Mouse (Mus musculus): ENCODE results near the gene Gm4707. TPM values are rescaled to one million over a fixed set of nuclear protein-coding genes. Genes with fewer than 3 reads are reported as not detected.
"Not testable (repeated sequence)": the region's sequence is repeated elsewhere in the genome, so short reads cannot be mapped to it uniquely, and the experiment has no call there.

Gm4707 gene
- polyA plus RNA-seq, 1 experiment from 2014 or later, result 2.2 TPM

- no peaks in the 10 kb centered on the region for H3K27me3 ChIP-seq (replicated peaks)
- no peaks in the 10 kb centered on the region for H3K9me3 ChIP-seq (replicated peaks)
- no peak overlapping the region for H3K9ac ChIP-seq
- 57% methylated on average over 5 of the region's 5 CpGs for WGBS
- H3K4me3 ChIP-seq, result no peak overlapping the region
- H3K27ac ChIP-seq (ENCODE audit: poor library complexity, severe bottlenecking), result no peak overlapping the region
- no peak for ATAC-seq (ENCODE audit: insufficient number of reproducible peaks, low FRiP score)
- H3K4me2 ChIP-seq, result no peak overlapping the region
- H3K4me1 ChIP-seq (replicated peaks), result 0 out of 2 replicates have a peak, but pooled peaks cover 7% of the 10 kb centered on the region
- H3K36me3 ChIP-seq, result no peaks in the 10 kb centered on the region
Measured at GRCm38 (mm10) chr17:71479381-71479901, 19.7 kb upstream of the Gm4707 start.

- Histone ChIP-seq H3K36me3 (no peaks in the 10 kb centered on the region), H3K4me1 (replicated peaks) (peaks cover 14% of the 10 kb centered on the region), H3K27ac (ENCODE audit: poor library complexity, severe bottlenecking) (no peak overlapping the region), H3K9me3 (replicated peaks) (no peaks in the 10 kb centered on the region), H3K27me3 (replicated peaks) (no peaks in the 10 kb centered on the region), H3K9ac (no peak overlapping the region), H3K4me3 (no peak overlapping the region), H3K4me2 (no peak overlapping the region)
- no peak for ATAC-seq (ENCODE audit: insufficient number of reproducible peaks, low FRiP score)
- 92% methylated on average over 8 of the region's 8 CpGs for WGBS
Measured at GRCm38 (mm10) chr17:71477481-71477880, 17.8 kb upstream of the Gm4707 start.

GRCm38 (mm10) chr17:71476346-71477020, 16.8 kb upstream of the Gm4707 start:
- Histone ChIP-seq H3K9ac (peak overlapping the region; percentile 90; the same call in 1 of the 2 replicates), H3K4me2 (peak overlapping the region; percentile 84), H3K27ac (ENCODE audit: poor library complexity, severe bottlenecking) (no peak overlapping the region), H3K4me3 (peak overlapping the region; percentile 82; the same call in 1 of the 2 replicates), H3K27me3 (replicated peaks) (no peaks in the 10 kb centered on the region), H3K9me3 (replicated peaks) (no peaks in the 10 kb centered on the region), H3K4me1 (replicated peaks) (peaks cover 17% of the 10 kb centered on the region), H3K36me3 (no peaks in the 10 kb centered on the region)
- no peak for ATAC-seq (ENCODE audit: insufficient number of reproducible peaks, low FRiP score)
- WGBS, result 79% methylated on average over 7 of the region's 7 CpGs

GRCm38 (mm10) chr17:71475705-71476089, 16.0 kb upstream of the Gm4707 start:
- H3K36me3 ChIP-seq, result no peaks in the 10 kb centered on the region
- peak; percentile 80 for ATAC-seq (ENCODE audit: insufficient number of reproducible peaks, low FRiP score)
- peak overlapping the region; percentile 98 for H3K27ac ChIP-seq (ENCODE audit: poor library complexity, severe bottlenecking)
- peak overlapping the region; percentile 84 for H3K4me2 ChIP-seq
- H3K4me3 ChIP-seq, result peak overlapping the region; percentile 82
- peaks cover 17% of the 10 kb centered on the region for H3K4me1 ChIP-seq (replicated peaks)
- WGBS, result under 1% methylated on average over 31 of the region's 31 CpGs
- peak overlapping the region; percentile 90 for H3K9ac ChIP-seq
- no peaks in the 10 kb centered on the region for H3K9me3 ChIP-seq (replicated peaks)
- no peaks in the 10 kb centered on the region for H3K27me3 ChIP-seq (replicated peaks)

- WGBS, result under 1% methylated on average over 102 of the region's 109 CpGs
- Histone ChIP-seq H3K9ac (peak within 1 kb of the TSS; percentile 90), H3K4me3 (peak within 1 kb of the TSS; percentile 82), H3K27me3 (replicated peaks) (no peaks in the 10 kb centered on the region), H3K4me2 (peak within 1 kb of the TSS; percentile 84), H3K9me3 (replicated peaks) (no peaks in the 10 kb centered on the region), H3K27ac (ENCODE audit: poor library complexity, severe bottlenecking) (peak within 1 kb of the TSS; percentile 98), H3K4me1 (replicated peaks) (peaks cover 17% of the 10 kb centered on the region), H3K36me3 (no peaks in the 10 kb centered on the region)
- peak; percentile 96 for ATAC-seq (ENCODE audit: insufficient number of reproducible peaks, low FRiP score)
Measured at GRCm38 (mm10) chr17:71474762-71475704, 15.3 kb upstream of the Gm4707 start, which contains the start of gene Smchd1. Gene Smchd1 (minus strand): TSS chr17:71475343.

- Histone ChIP-seq H3K36me3 (no peaks in the 10 kb centered on the region), H3K27me3 (replicated peaks) (no peaks in the 10 kb centered on the region), H3K9me3 (replicated peaks) (no peaks in the 10 kb centered on the region), H3K4me2 (peak overlapping the region; percentile 84), H3K4me1 (replicated peaks) (peaks cover 17% of the 10 kb centered on the region), H3K9ac (peak overlapping the region; percentile 90), H3K4me3 (peak overlapping the region; percentile 82), H3K27ac (ENCODE audit: poor library complexity, severe bottlenecking) (peak overlapping the region; percentile 98; the same call in 1 of the 2 replicates)
- no peak for ATAC-seq (ENCODE audit: insufficient number of reproducible peaks, low FRiP score)
- WGBS, result 17% methylated on average over 8 of the region's 8 CpGs
Measured at GRCm38 (mm10) chr17:71474128-71474527, 14.4 kb upstream of the Gm4707 start.

- H3K4me3 ChIP-seq, result no peak overlapping the region
- no peaks in the 10 kb centered on the region for H3K27me3 ChIP-seq (replicated peaks)
- no peak overlapping the region for H3K27ac ChIP-seq (ENCODE audit: poor library complexity, severe bottlenecking)
- 67% methylated on average over 2 of the region's 2 CpGs for WGBS
- H3K36me3 ChIP-seq, result no peaks in the 10 kb centered on the region
- no peaks in the 10 kb centered on the region for H3K9me3 ChIP-seq (replicated peaks)
- no peak overlapping the region for H3K4me2 ChIP-seq
- ATAC-seq (ENCODE audit: insufficient number of reproducible peaks, low FRiP score), result no peak
- no peak overlapping the region for H3K9ac ChIP-seq
- peaks cover 16% of the 10 kb centered on the region for H3K4me1 ChIP-seq (replicated peaks)
Measured at GRCm38 (mm10) chr17:71471261-71471660, 11.5 kb upstream of the Gm4707 start.

GRCm38 (mm10) chr17:71460312-71460711, 594 bp upstream of the Gm4707 start:
- Histone ChIP-seq H3K4me2 (no peak overlapping the region), H3K36me3 (peaks cover 54% of the 10 kb centered on the region), H3K27me3 (replicated peaks) (no peaks in the 10 kb centered on the region), H3K4me3 (no peak overlapping the region), H3K9me3 (replicated peaks) (no peaks in the 10 kb centered on the region), H3K9ac (no peak overlapping the region), H3K4me1 (replicated peaks) (no peaks in the 10 kb centered on the region), H3K27ac (ENCODE audit: poor library complexity, severe bottlenecking) (no peak overlapping the region)
- ATAC-seq (ENCODE audit: insufficient number of reproducible peaks, low FRiP score), result no peak
- WGBS, result 96% methylated on average over 3 of the region's 3 CpGs

- peaks cover 50% of the 10 kb centered on the region for H3K36me3 ChIP-seq
- H3K4me1 ChIP-seq (replicated peaks); H3K4me3 ChIP-seq; H3K4me2 ChIP-seq; H3K27ac ChIP-seq (ENCODE audit: poor library complexity, severe bottlenecking); H3K27me3 ChIP-seq (replicated peaks); ATAC-seq (ENCODE audit: insufficient number of reproducible peaks, low FRiP score); H3K9me3 ChIP-seq (replicated peaks); H3K9ac ChIP-seq: not testable (repeated sequence)
- 91% methylated on average over 6 of the region's 6 CpGs for WGBS
Measured at GRCm38 (mm10) chr17:71457361-71457760, 2.4 kb downstream of the Gm4707 start.

- WGBS, result 87% methylated on average over 6 of the region's 6 CpGs
- ATAC-seq (ENCODE audit: insufficient number of reproducible peaks, low FRiP score), result no peak
- Histone ChIP-seq H3K4me1 (replicated peaks) (no peaks in the 10 kb centered on the region), H3K4me3 (no peak overlapping the region), H3K27me3 (replicated peaks) (no peaks in the 10 kb centered on the region), H3K36me3 (peaks cover 39% of the 10 kb centered on the region), H3K27ac (ENCODE audit: poor library complexity, severe bottlenecking) (no peak overlapping the region), H3K4me2 (no peak overlapping the region), H3K9ac (no peak overlapping the region), H3K9me3 (replicated peaks) (0 out of 2 replicates have a peak, but pooled peaks cover 3% of the 10 kb centered on the region)
Measured at GRCm38 (mm10) chr17:71445191-71445590, 14.5 kb downstream of the Gm4707 start.

- no peak overlapping the region for H3K9ac ChIP-seq
- H3K9me3 ChIP-seq (replicated peaks), result 0 out of 2 replicates have a peak, but pooled peaks cover 3% of the 10 kb centered on the region
- H3K27ac ChIP-seq (ENCODE audit: poor library complexity, severe bottlenecking), result no peak overlapping the region
- no peak overlapping the region for H3K4me2 ChIP-seq
- ATAC-seq (ENCODE audit: insufficient number of reproducible peaks, low FRiP score), result no peak
- H3K4me3 ChIP-seq, result no peak overlapping the region
- H3K4me1 ChIP-seq (replicated peaks), result no peaks in the 10 kb centered on the region
- peaks cover 42% of the 10 kb centered on the region for H3K36me3 ChIP-seq
- 90% methylated on average over 2 of the region's 2 CpGs for WGBS
- no peaks in the 10 kb centered on the region for H3K27me3 ChIP-seq (replicated peaks)
Measured at GRCm38 (mm10) chr17:71444718-71445117, 15.0 kb downstream of the Gm4707 start.
